1 mouse cellular context compared by ENCODE assay signal in genomic region chr11:51586411-51586810, GRCm38 (mm10).
TF ChIP-seq lines count a peak whose summit lies in the region.

No protein-coding gene starts in this region.

TF ChIP-seq in CH12.LX, 34 proteins besides CTCF, POLR2A, EP300 and RAD21:
- TF ChIP-seq NRF1 (IDR thresholded peaks at IDR 0.05; ENCODE audit: low read depth, low read length) (no peak), MXI1 (IDR thresholded peaks at IDR 0.05; ENCODE audit: low read depth, low read length) (no peak), HCFC1 (IDR thresholded peaks at IDR 0.05; ENCODE audit: low read depth, low read length) (no peak), ZC3H11A (IDR thresholded peaks at IDR 0.05; ENCODE audit: low read depth, low read length) (no peak), JUND (conservative IDR thresholded peaks at IDR 0.05; ENCODE audit: low read depth, low read length) (no peak), JUN (IDR thresholded peaks at IDR 0.05; ENCODE audit: insufficient read depth, low read depth, low read length) (no peak), TCF12 (IDR thresholded peaks at IDR 0.05; ENCODE audit: low read depth, low read length) (no peak), IRF4 (IDR thresholded peaks at IDR 0.05; ENCODE audit: low read depth, low read length) (no peak), POLR2AphosphoS2 (IDR thresholded peaks at IDR 0.05; ENCODE audit: low read depth, low read length) (no peak), PAX5 (IDR thresholded peaks at IDR 0.05; ENCODE audit: low read length) (no peak)
